Mouse (Mus musculus) liver, adult 2 months (tissue): ENCODE results near the gene Caskin1.

Source experiments
- CTCF ChIP-seq: fragments of 200-500 bp; IDR thresholded peaks from 2 replicates; pipeline ENCODE4 v1.5.1; 2011; ENCODE audit warnings: low read depth, low read length, control low read depth
- POLR2A ChIP-seq: fragments of 200-500 bp; IDR thresholded peaks from 2 replicates; pipeline ENCODE4 v1.6.1; 2011; ENCODE audit warnings: low read length, control low read depth; ENCODE audit not compliant: insufficient read depth; ENCODE audit errors: extremely low read depth

GRCm38 (mm10) chr17:24544613-24545012 lies 56.2 kb downstream of the Caskin1 start:
- TF ChIP-seq POLR2A (no peak), CTCF (no peak)
